Mouse (Mus musculus) skeletal muscle tissue, adult 2 months (tissue): ENCODE data around the gene 2610301B20Rik.
A peak's percentile ranks its signal among the peaks of the same experiment; 100 is the strongest.
"Not testable (repeated sequence)": the region's sequence is repeated elsewhere in the genome, so short reads cannot be mapped to it uniquely, and the experiment has no call there.

ENCODE experiments used
- DNase-seq: peaks from one replicate; pipeline ENCODE4 v3.0.0-alpha.2; 2012; ENCODE audit warnings: low read depth, low spot score

Gene 2610301B20Rik

GRCm38 (mm10) chr4:10873920-10874665 lies at the start of gene 2610301B20Rik:
TSS of gene 2610301B20Rik (plus strand) at chr4:10874498.
- peak; percentile 91 for DNase-seq

- DNase-seq = no peak
Measured at GRCm38 (mm10) chr4:10833273-10833672, 41.0 kb upstream of the 2610301B20Rik start.

- no peak for DNase-seq
Measured at GRCm38 (mm10) chr4:10835252-10836051, 38.8 kb upstream of the 2610301B20Rik start.

GRCm38 (mm10) chr4:10845848-10846247 lies 28.4 kb upstream of the 2610301B20Rik start:
- no peak for DNase-seq

GRCm38 (mm10) chr4:10849812-10850211 lies 24.5 kb upstream of the 2610301B20Rik start:
- DNase-seq = no peak

GRCm38 (mm10) chr4:10851013-10851412 lies 23.3 kb upstream of the 2610301B20Rik start:
- no peak for DNase-seq

GRCm38 (mm10) chr4:10859174-10859573 lies 15.1 kb upstream of the 2610301B20Rik start:
- DNase-seq = no peak

- no peak for DNase-seq
Measured at GRCm38 (mm10) chr4:10859911-10860581, 14.3 kb upstream of the 2610301B20Rik start.

- DNase-seq = no peak
Measured at GRCm38 (mm10) chr4:10860825-10861224, 13.5 kb upstream of the 2610301B20Rik start.

- not testable (repeated sequence) for DNase-seq
Measured at GRCm38 (mm10) chr4:10862882-10863281, 11.4 kb upstream of the 2610301B20Rik start.

- no peak for DNase-seq
Measured at GRCm38 (mm10) chr4:10872231-10872630, 2.1 kb upstream of the 2610301B20Rik start.

GRCm38 (mm10) chr4:10872685-10873539 lies 1.4 kb upstream of the 2610301B20Rik start:
- DNase-seq = no peak

GRCm38 (mm10) chr4:10873549-10873919 lies 764 bp upstream of the 2610301B20Rik start:
- DNase-seq = no peak

- peak; percentile 18 for DNase-seq
Measured at GRCm38 (mm10) chr4:10874718-10875121, 422 bp downstream of the 2610301B20Rik start.

GRCm38 (mm10) chr4:10875407-10875806 lies 1.1 kb downstream of the 2610301B20Rik start:
- DNase-seq = no peak

GRCm38 (mm10) chr4:10877057-10877456 lies 2.8 kb downstream of the 2610301B20Rik start:
- no peak for DNase-seq

- no peak for DNase-seq
Measured at GRCm38 (mm10) chr4:10883740-10884408, 9.6 kb downstream of the 2610301B20Rik start.

- no peak for DNase-seq
Measured at GRCm38 (mm10) chr4:10888835-10889234, 14.5 kb downstream of the 2610301B20Rik start.

GRCm38 (mm10) chr4:10896262-10896661 lies 22.0 kb downstream of the 2610301B20Rik start:
- no peak for DNase-seq

GRCm38 (mm10) chr4:10896859-10897258 lies 22.6 kb downstream of the 2610301B20Rik start:
- DNase-seq = no peak
